In the genomic region with DNA sequence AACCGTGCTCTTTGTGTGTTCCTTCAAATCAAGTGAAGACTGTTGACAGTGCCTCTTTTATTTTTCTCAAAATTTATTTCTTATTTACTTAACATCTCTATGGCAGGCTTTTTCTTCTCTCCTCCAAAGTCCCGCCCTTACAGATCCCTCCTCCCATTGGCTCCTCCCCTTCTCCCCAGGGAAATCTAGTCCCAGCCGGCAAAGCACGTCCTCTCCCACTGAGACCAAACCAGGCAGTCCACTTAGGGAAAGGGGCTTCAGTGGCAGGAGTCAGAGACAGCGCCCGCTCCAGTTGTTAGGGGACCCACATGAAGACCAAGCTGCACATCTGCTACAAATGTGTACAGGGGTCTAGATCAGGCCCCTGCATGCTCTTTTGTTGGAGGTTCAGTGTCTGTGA, we compare ENCODE assay signal across 16 mouse cellular contexts.
DNase-seq lines count a peak whose midpoint lies in the region; ATAC-seq and TF ChIP-seq lines count a peak whose summit lies in the region.
"Had no signal": no experiment of that assay in that cellular context is flagged by ENCODE, and none has a peak within 500 bp of the region (broad histone marks: within the 10 kb centered on the region; RNA-seq: fewer than 3 reads in every experiment).

No protein-coding gene starts in this region.

- WGBS in embryonic facial prominence, embryonic 13.5 days: 64% methylated on average over 6 of the region's 6 CpGs
- WGBS in embryonic facial prominence, embryonic 10.5 days: 71% methylated on average over 6 of the region's 6 CpGs
- 63% methylated on average over 6 of the region's 6 CpGs for WGBS in kidney, embryonic 15.5 days
- 72% methylated on average over 6 of the region's 6 CpGs for WGBS in midbrain, postnatal 0 days

- no peaks in the 10 kb centered on the region for H3K36me3 ChIP-seq in embryonic facial prominence, embryonic 13.5 days
- H3K36me3 ChIP-seq in embryonic facial prominence, embryonic 10.5 days (replicated peaks): no peaks in the 10 kb centered on the region
- no peaks in the 10 kb centered on the region for H3K36me3 ChIP-seq in kidney, embryonic 15.5 days
- H3K36me3 ChIP-seq in midbrain, postnatal 0 days (ENCODE audit: insufficient read depth, low read length): no peaks in the 10 kb centered on the region
- H3K36me3 ChIP-seq: heart, embryonic 13.5 days; liver, embryonic 15.5 days; midbrain, embryonic 10.5 days had no signal

- DNase-seq in embryonic facial prominence, embryonic 10.5 days (ENCODE audit: low spot score): no peak
- DNase-seq in urinary bladder, postnatal 14 days (ENCODE audit: low spot score): peak; percentile 38
- no peak for DNase-seq in urinary bladder, postnatal 4 days (ENCODE audit: low spot score in 2 of 2)
- peak; percentile 45 for DNase-seq in testis, postnatal 10 days (ENCODE audit: low spot score)
- DNase-seq in cerebellum, adult 9-11 months: no peak
- DNase-seq in midbrain, postnatal 0 days (ENCODE audit: low spot score): no peak
- DNase-seq: cerebellum, postnatal 10 days; heart, postnatal 4 days; thymus, adult 2 months had no signal

- no peak overlapping the region for H3K4me2 ChIP-seq in embryonic facial prominence, embryonic 13.5 days
- H3K4me2 ChIP-seq in kidney, embryonic 15.5 days: no peak overlapping the region
- no peak overlapping the region for H3K4me2 ChIP-seq in midbrain, postnatal 0 days (ENCODE audit: low read depth, low read length, poor library complexity, severe bottlenecking)
- H3K4me2 ChIP-seq: heart, embryonic 13.5 days; liver, embryonic 15.5 days had no signal

- H3K4me1 ChIP-seq in embryonic facial prominence, embryonic 13.5 days: peaks cover 5% of the 10 kb centered on the region; the same call in 1 of the 2 replicates
- H3K4me1 ChIP-seq in embryonic facial prominence, embryonic 10.5 days: no peaks in the 10 kb centered on the region
- no peaks in the 10 kb centered on the region for H3K4me1 ChIP-seq in kidney, embryonic 15.5 days
- no peaks in the 10 kb centered on the region for H3K4me1 ChIP-seq in midbrain, postnatal 0 days (ENCODE audit: insufficient read depth, low read length)
- H3K4me1 ChIP-seq: midbrain, embryonic 10.5 days had no signal

- H3K9me3 ChIP-seq in embryonic facial prominence, embryonic 13.5 days: no peaks in the 10 kb centered on the region
- H3K9me3 ChIP-seq in embryonic facial prominence, embryonic 10.5 days: no peaks in the 10 kb centered on the region
- H3K9me3 ChIP-seq in kidney, embryonic 15.5 days (replicated peaks): no peaks in the 10 kb centered on the region
- no peaks in the 10 kb centered on the region for H3K9me3 ChIP-seq in midbrain, postnatal 0 days (ENCODE audit: low read length)
- H3K9me3 ChIP-seq: heart, embryonic 13.5 days; liver, embryonic 15.5 days; midbrain, embryonic 10.5 days had no signal

- H3K27ac ChIP-seq in embryonic facial prominence, embryonic 13.5 days: peak overlapping the region; percentile 44; the same call in 1 of the 2 replicates
- no peak overlapping the region for H3K27ac ChIP-seq in embryonic facial prominence, embryonic 10.5 days (replicated peaks)
- peak overlapping the region; percentile 75 for H3K27ac ChIP-seq in kidney, embryonic 15.5 days
- no peak overlapping the region for H3K27ac ChIP-seq in midbrain, postnatal 0 days (ENCODE audit: low read depth, low read length)
- H3K27ac ChIP-seq: heart, embryonic 13.5 days; liver, embryonic 15.5 days; midbrain, embryonic 10.5 days had no signal

- no peaks in the 10 kb centered on the region for H3K27me3 ChIP-seq in embryonic facial prominence, embryonic 13.5 days
- no peaks in the 10 kb centered on the region for H3K27me3 ChIP-seq in embryonic facial prominence, embryonic 10.5 days (replicated peaks; ENCODE audit: low read depth, poor library complexity, severe bottlenecking)
- H3K27me3 ChIP-seq in kidney, embryonic 15.5 days: no peaks in the 10 kb centered on the region
- no peaks in the 10 kb centered on the region for H3K27me3 ChIP-seq in midbrain, postnatal 0 days (ENCODE audit: insufficient read depth, low read length)
- H3K27me3 ChIP-seq: heart, embryonic 13.5 days; liver, embryonic 15.5 days had no signal

- ATAC-seq in embryonic facial prominence, embryonic 13.5 days (ENCODE audit: insufficient number of reproducible peaks, insufficient read depth, low FRiP score, low TSS enrichment, low read depth): no peak
- peak; percentile 66; the same call in 1 of the 2 replicates for ATAC-seq in kidney, embryonic 15.5 days (replicated peaks; ENCODE audit: low FRiP score)
- no peak for ATAC-seq in midbrain, postnatal 0 days (ENCODE audit: low FRiP score)
- ATAC-seq: forebrain, embryonic 14.5 days; hindbrain, embryonic 16.5 days had no signal

- no peak for TF ChIP-seq CTCF in midbrain, postnatal 0 days (IDR thresholded peaks at IDR 0.05)

- no peak overlapping the region for H3K9ac ChIP-seq in embryonic facial prominence, embryonic 13.5 days
- H3K9ac ChIP-seq in kidney, embryonic 15.5 days: no peak overlapping the region
- no peak overlapping the region for H3K9ac ChIP-seq in midbrain, postnatal 0 days (replicated peaks; ENCODE audit: low read length, poor library complexity, severe bottlenecking)
- H3K9ac ChIP-seq: heart, embryonic 13.5 days; liver, embryonic 15.5 days had no signal

- H3K4me3 ChIP-seq in embryonic facial prominence, embryonic 13.5 days: no peak overlapping the region
- H3K4me3 ChIP-seq in embryonic facial prominence, embryonic 10.5 days: no peak overlapping the region
- no peak overlapping the region for H3K4me3 ChIP-seq in kidney, embryonic 15.5 days (replicated peaks)
- no peak overlapping the region for H3K4me3 ChIP-seq in midbrain, postnatal 0 days (ENCODE audit: low read depth, low read length)
- H3K4me3 ChIP-seq: heart, embryonic 13.5 days; liver, embryonic 15.5 days; midbrain, embryonic 10.5 days had no signal

Comparison
In these comparisons a context has a peak if more than half of its experiments do, and no peak if none do; other contexts are left out.
1. H3K27ac ChIP-seq: peak in embryonic facial prominence, embryonic 13.5 days (single experiment) and kidney, embryonic 15.5 days (single experiment); none in embryonic facial prominence, embryonic 10.5 days (single experiment) and midbrain, postnatal 0 days (single experiment).
2. DNase-seq: peak in urinary bladder, postnatal 14 days (single experiment) and testis, postnatal 10 days (single experiment); none in embryonic facial prominence, embryonic 10.5 days (single experiment), urinary bladder, postnatal 4 days (0 of 2), cerebellum, adult 9-11 months (single experiment) and midbrain, postnatal 0 days (single experiment).